Mouse (Mus musculus): ENCODE results near the gene 1500011B03Rik. TPM values are rescaled to one million over a fixed set of nuclear protein-coding genes. Genes with fewer than 3 reads are reported as not detected.

Gene 1500011B03Rik
- polyA plus RNA-seq, 1 experiment from 2014 or later, result 93.4 TPM

DNA sequence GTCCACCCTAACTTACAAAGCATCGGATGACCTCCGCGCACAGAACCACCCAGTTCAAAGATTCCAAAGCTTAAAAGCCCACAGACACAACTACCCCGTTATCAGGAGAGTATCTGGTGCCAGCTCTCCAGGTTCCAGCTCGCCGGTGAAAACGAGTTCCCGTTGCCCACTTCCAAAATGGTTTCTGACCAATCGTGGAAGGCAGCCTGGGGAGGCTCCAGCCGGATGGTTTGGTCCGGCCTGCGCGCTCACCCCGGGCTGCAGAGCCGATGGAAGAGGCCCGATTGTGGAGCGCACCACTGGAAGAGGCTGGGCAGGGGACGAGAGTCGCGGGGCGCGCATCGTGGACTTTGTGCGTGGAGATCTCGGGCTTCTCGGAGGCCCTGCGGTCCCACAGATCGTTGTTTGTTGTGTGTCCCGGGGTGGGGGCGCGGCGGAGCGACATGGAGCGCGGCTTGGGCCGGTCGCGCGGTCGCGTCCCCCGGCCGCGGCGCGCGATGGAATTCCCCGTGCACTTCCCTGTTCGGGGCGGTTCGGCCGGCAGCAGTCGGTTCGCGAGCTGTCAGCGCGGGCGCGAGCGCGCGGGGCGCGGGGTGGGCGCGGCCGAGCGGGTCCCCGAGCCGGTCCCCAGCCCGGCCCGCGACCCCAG, 48.7 kb downstream of the 1500011B03Rik start, which contains the start of gene Ankrd13a:
Ankrd13a (plus strand) TSS at position 275 of the 649 bp plus-strand sequence.
- ATAC-seq (ENCODE audit: insufficient number of reproducible peaks, low FRiP score, low TSS enrichment, low read depth) (peak; percentile 82), DNase-seq (ENCODE audit: low spot score) (peak; percentile 92)
- H3K9me3 ChIP-seq (ENCODE audit: control insufficient read depth, low read length), result no peaks in the 10 kb centered on the region
- peak within 1 kb of the TSS; percentile 91 for H3K27ac ChIP-seq (replicated peaks; ENCODE audit: low read depth, low read length)
- WGBS, result under 1% methylated on average over 68 of the region's 73 CpGs
- H3K27me3 ChIP-seq (ENCODE audit: control insufficient read depth, insufficient read depth, low read length), result no peaks in the 10 kb centered on the region
- no peaks in the 10 kb centered on the region for H3K36me3 ChIP-seq (ENCODE audit: control insufficient read depth, insufficient read depth, low read length)
- H3K4me3 ChIP-seq (ENCODE audit: low read depth, low read length), result peak within 1 kb of the TSS; percentile 94
- H3K9ac ChIP-seq (ENCODE audit: low read length), result peak within 1 kb of the TSS; percentile 91
- H3K4me1 ChIP-seq (ENCODE audit: control insufficient read depth, insufficient read depth, low read length), result no peaks in the 10 kb centered on the region
- peak within 1 kb of the TSS; percentile 65 for H3K4me2 ChIP-seq (ENCODE audit: low read depth, severe bottlenecking)

GRCm38 (mm10) chr5:114773780-114774179, 49.5 kb downstream of the 1500011B03Rik start:
- peak; percentile 41 for DNase-seq (ENCODE audit: low spot score)
- H3K9ac ChIP-seq (ENCODE audit: low read length), result peak overlapping the region; percentile 91
- no peak overlapping the region; the same call in 1 of the 2 replicates for H3K27ac ChIP-seq (replicated peaks; ENCODE audit: low read depth, low read length)
- H3K4me2 ChIP-seq (ENCODE audit: low read depth, severe bottlenecking), result peak overlapping the region; percentile 65
- H3K4me3 ChIP-seq (ENCODE audit: low read depth, low read length), result peak overlapping the region; percentile 94
- no peaks in the 10 kb centered on the region for H3K36me3 ChIP-seq (ENCODE audit: control insufficient read depth, insufficient read depth, low read length)
- H3K4me1 ChIP-seq (ENCODE audit: control insufficient read depth, insufficient read depth, low read length), result no peaks in the 10 kb centered on the region
- no peaks in the 10 kb centered on the region for H3K27me3 ChIP-seq (ENCODE audit: control insufficient read depth, insufficient read depth, low read length)
- no peaks in the 10 kb centered on the region for H3K9me3 ChIP-seq (ENCODE audit: control insufficient read depth, low read length)
- ATAC-seq (ENCODE audit: insufficient number of reproducible peaks, low FRiP score, low TSS enrichment, low read depth), result no peak
- WGBS, result 3% methylated on average over 11 of the region's 11 CpGs

GRCm38 (mm10) chr5:114773211-114773710, 50.0 kb downstream of the 1500011B03Rik start:
- H3K27me3 ChIP-seq (ENCODE audit: control insufficient read depth, insufficient read depth, low read length), result no peaks in the 10 kb centered on the region
- ATAC-seq (ENCODE audit: insufficient number of reproducible peaks, low FRiP score, low TSS enrichment, low read depth) (peak; percentile 70), DNase-seq (ENCODE audit: low spot score) (peak; percentile 96)
- H3K27ac ChIP-seq (replicated peaks; ENCODE audit: low read depth, low read length), result peak overlapping the region; percentile 65; the same call in 1 of the 2 replicates
- H3K4me3 ChIP-seq (ENCODE audit: low read depth, low read length), result peak overlapping the region; percentile 94
- H3K36me3 ChIP-seq (ENCODE audit: control insufficient read depth, insufficient read depth, low read length), result no peaks in the 10 kb centered on the region
- no peaks in the 10 kb centered on the region for H3K9me3 ChIP-seq (ENCODE audit: control insufficient read depth, low read length)
- peak overlapping the region; percentile 65 for H3K4me2 ChIP-seq (ENCODE audit: low read depth, severe bottlenecking)
- WGBS, result under 1% methylated on average over 43 of the region's 52 CpGs
- peak overlapping the region; percentile 83 for H3K9ac ChIP-seq (ENCODE audit: low read length)
- H3K4me1 ChIP-seq (ENCODE audit: control insufficient read depth, insufficient read depth, low read length), result no peaks in the 10 kb centered on the region

DNA sequence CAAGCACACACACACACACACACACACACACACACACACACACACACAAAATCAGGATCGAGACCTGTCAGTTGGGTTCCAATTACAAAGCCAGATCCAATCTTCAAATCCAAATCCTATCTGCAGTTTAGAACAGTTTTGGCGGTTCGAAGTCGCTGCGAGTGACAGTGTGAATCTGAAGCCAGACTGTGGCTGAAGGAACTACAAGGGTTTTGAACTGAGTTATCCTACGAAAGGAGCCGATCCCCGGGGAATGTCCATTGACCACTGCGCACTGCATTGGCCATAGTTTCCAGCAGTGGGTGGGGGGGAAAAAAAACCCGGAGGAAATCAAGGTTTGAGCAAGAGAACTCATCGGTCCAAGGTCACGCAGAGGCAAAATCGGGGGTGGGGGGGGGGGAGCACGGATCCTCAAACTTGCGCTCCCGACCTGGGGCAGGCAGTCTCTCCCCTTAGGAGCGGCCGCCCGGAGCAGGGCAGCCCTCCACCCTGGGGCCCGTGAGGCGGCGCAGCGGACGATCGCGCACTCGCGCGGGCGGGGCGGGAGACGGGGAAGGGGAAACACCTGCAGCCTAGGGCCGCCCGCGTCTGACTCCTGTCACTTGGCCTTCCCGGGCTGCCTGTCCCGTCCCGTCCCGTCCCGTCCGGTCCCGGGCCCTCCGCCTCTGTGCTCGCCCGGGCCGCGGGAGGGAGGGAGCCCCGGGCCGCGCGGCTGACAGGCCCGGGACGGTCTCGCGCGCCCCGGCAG, 50.6 kb downstream of the 1500011B03Rik start:
- H3K4me2 ChIP-seq (ENCODE audit: low read depth, severe bottlenecking), result peak overlapping the region; percentile 65
- H3K27me3 ChIP-seq (ENCODE audit: control insufficient read depth, insufficient read depth, low read length), result no peaks in the 10 kb centered on the region
- peak overlapping the region; percentile 83 for H3K9ac ChIP-seq (ENCODE audit: low read length)
- 4% methylated on average over 25 of the region's 57 CpGs for WGBS
- ATAC-seq (ENCODE audit: insufficient number of reproducible peaks, low FRiP score, low TSS enrichment, low read depth) (peak; percentile 22), DNase-seq (ENCODE audit: low spot score) (peak; percentile 63)
- no peaks in the 10 kb centered on the region for H3K4me1 ChIP-seq (ENCODE audit: control insufficient read depth, insufficient read depth, low read length)
- H3K36me3 ChIP-seq (ENCODE audit: control insufficient read depth, insufficient read depth, low read length), result no peaks in the 10 kb centered on the region
- peak overlapping the region; percentile 65; the same call in 1 of the 2 replicates for H3K27ac ChIP-seq (replicated peaks; ENCODE audit: low read depth, low read length)
- no peaks in the 10 kb centered on the region for H3K9me3 ChIP-seq (ENCODE audit: control insufficient read depth, low read length)
- peak overlapping the region; percentile 94 for H3K4me3 ChIP-seq (ENCODE audit: low read depth, low read length)

DNA sequence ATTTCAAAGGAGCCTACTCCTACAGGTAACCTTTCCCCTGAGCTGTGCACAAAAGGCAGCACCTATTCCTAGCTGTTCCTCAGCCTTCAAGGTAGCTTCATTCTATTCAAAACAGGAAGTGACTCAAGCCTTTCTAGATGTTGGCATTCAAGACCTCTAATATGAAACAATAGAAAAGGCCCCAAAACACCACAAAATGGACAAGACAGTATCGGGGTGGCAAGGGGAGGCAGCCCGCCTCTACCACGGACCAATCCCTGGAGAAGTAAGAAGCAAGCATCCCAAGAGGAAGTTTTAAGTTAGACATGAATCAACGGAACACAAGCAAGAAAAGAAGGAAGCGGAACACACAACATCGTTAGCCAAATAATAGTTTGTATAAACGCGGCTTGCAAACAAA, 51.5 kb downstream of the 1500011B03Rik start:
- Histone ChIP-seq H3K4me3 (ENCODE audit: low read depth, low read length) (peak overlapping the region; percentile 94; the same call in 1 of the 2 replicates), H3K27ac (replicated peaks; ENCODE audit: low read depth, low read length) (no peak overlapping the region), H3K9me3 (ENCODE audit: control insufficient read depth, low read length) (no peaks in the 10 kb centered on the region), H3K36me3 (ENCODE audit: control insufficient read depth, insufficient read depth, low read length) (no peaks in the 10 kb centered on the region), H3K27me3 (ENCODE audit: control insufficient read depth, insufficient read depth, low read length) (no peaks in the 10 kb centered on the region), H3K9ac (ENCODE audit: low read length) (no peak overlapping the region), H3K4me2 (ENCODE audit: low read depth, severe bottlenecking) (peak overlapping the region; percentile 65), H3K4me1 (ENCODE audit: control insufficient read depth, insufficient read depth, low read length) (no peaks in the 10 kb centered on the region)
- no peak for DNase-seq (ENCODE audit: low spot score)
- no peak for ATAC-seq (ENCODE audit: insufficient number of reproducible peaks, low FRiP score, low TSS enrichment, low read depth)
- 83% methylated on average over 8 of the region's 8 CpGs for WGBS

GRCm38 (mm10) chr5:114769786-114770185, 53.5 kb downstream of the 1500011B03Rik start:
- no peaks in the 10 kb centered on the region for H3K27me3 ChIP-seq (ENCODE audit: control insufficient read depth, insufficient read depth, low read length)
- H3K36me3 ChIP-seq (ENCODE audit: control insufficient read depth, insufficient read depth, low read length), result peaks cover 4% of the 10 kb centered on the region
- H3K4me3 ChIP-seq (ENCODE audit: low read depth, low read length), result no peak overlapping the region
- no peak overlapping the region for H3K4me2 ChIP-seq (ENCODE audit: low read depth, severe bottlenecking)
- no peak overlapping the region for H3K9ac ChIP-seq (ENCODE audit: low read length)
- no peaks in the 10 kb centered on the region for H3K4me1 ChIP-seq (ENCODE audit: control insufficient read depth, insufficient read depth, low read length)
- WGBS, result 92% methylated on average over 8 of the region's 8 CpGs
- ATAC-seq (ENCODE audit: insufficient number of reproducible peaks, low FRiP score, low TSS enrichment, low read depth) (no peak), DNase-seq (ENCODE audit: low spot score) (no peak)
- no peak overlapping the region for H3K27ac ChIP-seq (replicated peaks; ENCODE audit: low read depth, low read length)
- no peaks in the 10 kb centered on the region for H3K9me3 ChIP-seq (ENCODE audit: control insufficient read depth, low read length)

GRCm38 (mm10) chr5:114767185-114767584, 56.1 kb downstream of the 1500011B03Rik start:
- Histone ChIP-seq H3K27me3 (ENCODE audit: control insufficient read depth, insufficient read depth, low read length) (no peaks in the 10 kb centered on the region), H3K9ac (ENCODE audit: low read length) (no peak overlapping the region), H3K36me3 (ENCODE audit: control insufficient read depth, insufficient read depth, low read length) (peaks cover 7% of the 10 kb centered on the region), H3K4me2 (ENCODE audit: low read depth, severe bottlenecking) (no peak overlapping the region), H3K9me3 (ENCODE audit: control insufficient read depth, low read length) (no peaks in the 10 kb centered on the region), H3K4me3 (ENCODE audit: low read depth, low read length) (no peak overlapping the region), H3K4me1 (ENCODE audit: control insufficient read depth, insufficient read depth, low read length) (no peaks in the 10 kb centered on the region), H3K27ac (replicated peaks; ENCODE audit: low read depth, low read length) (no peak overlapping the region)
- ATAC-seq (ENCODE audit: insufficient number of reproducible peaks, low FRiP score, low TSS enrichment, low read depth), result no peak
- 90% methylated on average over 7 of the region's 7 CpGs for WGBS
- DNase-seq (ENCODE audit: low spot score), result no peak

DNA sequence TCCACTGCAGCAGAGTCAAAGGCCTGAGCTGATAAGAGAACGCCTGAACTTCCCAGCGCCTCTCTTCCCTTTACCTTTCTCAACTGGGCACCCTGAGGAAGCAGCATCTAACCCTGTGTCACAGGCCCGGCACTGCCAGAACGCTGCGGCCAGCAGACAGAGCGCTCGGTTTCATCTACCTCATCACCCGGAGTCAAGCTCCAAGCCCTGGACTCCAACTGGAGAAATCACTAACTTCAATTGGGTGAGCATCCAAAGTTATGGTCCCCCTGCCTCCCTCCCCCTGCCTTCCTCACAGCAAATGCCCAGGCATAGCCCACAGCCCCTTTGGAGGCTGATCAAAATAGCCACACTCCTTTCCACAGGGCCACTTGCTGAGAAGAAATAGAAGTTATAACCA, 56.6 kb downstream of the 1500011B03Rik start:
- H3K4me2 ChIP-seq (ENCODE audit: low read depth, severe bottlenecking), result no peak overlapping the region
- no peaks in the 10 kb centered on the region for H3K4me1 ChIP-seq (ENCODE audit: control insufficient read depth, insufficient read depth, low read length)
- no peak for ATAC-seq (ENCODE audit: insufficient number of reproducible peaks, low FRiP score, low TSS enrichment, low read depth)
- DNase-seq (ENCODE audit: low spot score), result no peak
- H3K27ac ChIP-seq (replicated peaks; ENCODE audit: low read depth, low read length), result no peak overlapping the region
- H3K36me3 ChIP-seq (ENCODE audit: control insufficient read depth, insufficient read depth, low read length), result peaks cover 7% of the 10 kb centered on the region
- WGBS, result 93% methylated on average over 8 of the region's 8 CpGs
- no peaks in the 10 kb centered on the region for H3K9me3 ChIP-seq (ENCODE audit: control insufficient read depth, low read length)
- no peak overlapping the region for H3K9ac ChIP-seq (ENCODE audit: low read length)
- no peak overlapping the region for H3K4me3 ChIP-seq (ENCODE audit: low read depth, low read length)
- H3K27me3 ChIP-seq (ENCODE audit: control insufficient read depth, insufficient read depth, low read length), result no peaks in the 10 kb centered on the region

Measured in limb, embryonic 11.5 days (tissue).